Mouse (Mus musculus): ENCODE measurements around the gene Gpam. TPM values are rescaled to one million over a fixed set of nuclear protein-coding genes. Genes with fewer than 3 reads are reported as not detected.

The Gpam gene
- 169 TPM for polyA plus RNA-seq (2014; fragmentation: Illumina TruSeq; extraction: RNeasy Lipid Tissue Mini Kit (QIAGEN cat#74804); ENCODE audit: low read depth, low replicate concordance)

GRCm38 (mm10) chr19:55127072-55127718, at the start of gene Gpam:
Gpam (minus strand) TSS chr19:55127238.

Other genes starting within 250 kb of the Gpam start
- not detected for gene Tectb, start 53.5 kb upstream of the Gpam start, polyA plus RNA-seq (2014; fragmentation: Illumina TruSeq; extraction: RNeasy Lipid Tissue Mini Kit (QIAGEN cat#74804); ENCODE audit: low read depth, low replicate concordance)
- not detected for gene Gucy2g, start 114.0 kb upstream of the Gpam start, polyA plus RNA-seq (2014; fragmentation: Illumina TruSeq; extraction: RNeasy Lipid Tissue Mini Kit (QIAGEN cat#74804); ENCODE audit: low read depth, low replicate concordance)
- 221 TPM for gene Acsl5, start 124.7 kb upstream of the Gpam start, polyA plus RNA-seq (2014; fragmentation: Illumina TruSeq; extraction: RNeasy Lipid Tissue Mini Kit (QIAGEN cat#74804); ENCODE audit: low read depth, low replicate concordance)
- gene Zdhhc6, start 188.8 kb upstream of the Gpam start, polyA plus RNA-seq (2014; fragmentation: Illumina TruSeq; extraction: RNeasy Lipid Tissue Mini Kit (QIAGEN cat#74804); ENCODE audit: low read depth, low replicate concordance), result 96.5 TPM
- gene Vti1a, start 189.1 kb upstream of the Gpam start, polyA plus RNA-seq (2014; fragmentation: Illumina TruSeq; extraction: RNeasy Lipid Tissue Mini Kit (QIAGEN cat#74804); ENCODE audit: low read depth, low replicate concordance), result 36.3 TPM